Mouse (Mus musculus): Measurements from ENCODE around the gene Prrt3. TPM values are rescaled to one million over a fixed set of nuclear protein-coding genes. Genes with fewer than 3 reads are reported as not detected.
A peak's percentile ranks its signal among the peaks of the same experiment; 100 is the strongest.

The Prrt3 gene
- not detected in 2 replicates for total RNA-seq (2015; ENCODE audit: low replicate concordance)
- total RNA-seq (2017; ENCODE audit: low replicate concordance), result not detected in 2 replicates

DNA sequence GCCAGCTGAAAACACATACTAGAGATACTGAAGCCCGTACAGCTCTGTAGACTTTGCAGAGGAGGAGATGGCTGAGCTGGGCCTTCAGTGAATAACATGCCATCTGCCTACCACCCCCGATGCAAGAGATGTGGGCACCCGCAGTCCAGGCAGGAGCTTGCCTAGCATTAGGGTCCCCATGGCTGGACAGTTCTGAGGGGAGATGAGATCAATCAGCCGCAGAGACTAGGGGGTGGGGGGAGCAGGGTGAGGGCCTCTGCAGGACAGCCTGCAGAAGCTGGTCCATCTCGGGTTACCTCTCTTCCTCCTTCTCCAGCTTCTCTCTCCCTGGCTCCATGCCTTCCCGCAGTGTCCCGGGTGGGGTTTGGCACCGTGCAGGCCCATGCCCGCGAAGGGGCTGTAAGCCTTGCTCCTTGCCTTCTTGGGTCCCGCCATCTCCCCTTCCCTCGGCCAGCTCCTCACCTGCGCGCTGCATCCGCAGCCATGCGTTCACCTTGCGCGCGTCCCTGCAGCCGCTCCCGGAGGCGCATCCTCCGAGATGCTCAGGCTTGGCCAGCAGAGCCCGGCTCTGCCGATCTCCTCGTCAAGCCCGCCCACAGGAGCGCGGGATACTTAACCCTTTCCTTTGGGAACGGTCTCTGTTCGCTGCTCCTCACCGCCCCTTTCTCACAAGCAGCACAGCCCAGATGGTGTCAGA is at the start of gene Prrt3:
Gene Prrt3, minus strand, starts transcription at position 544 of the 697 bp plus-strand sequence.
- no peak for ATAC-seq (replicated peaks; ENCODE audit: low FRiP score, poor library complexity, severe bottlenecking)

DNA sequence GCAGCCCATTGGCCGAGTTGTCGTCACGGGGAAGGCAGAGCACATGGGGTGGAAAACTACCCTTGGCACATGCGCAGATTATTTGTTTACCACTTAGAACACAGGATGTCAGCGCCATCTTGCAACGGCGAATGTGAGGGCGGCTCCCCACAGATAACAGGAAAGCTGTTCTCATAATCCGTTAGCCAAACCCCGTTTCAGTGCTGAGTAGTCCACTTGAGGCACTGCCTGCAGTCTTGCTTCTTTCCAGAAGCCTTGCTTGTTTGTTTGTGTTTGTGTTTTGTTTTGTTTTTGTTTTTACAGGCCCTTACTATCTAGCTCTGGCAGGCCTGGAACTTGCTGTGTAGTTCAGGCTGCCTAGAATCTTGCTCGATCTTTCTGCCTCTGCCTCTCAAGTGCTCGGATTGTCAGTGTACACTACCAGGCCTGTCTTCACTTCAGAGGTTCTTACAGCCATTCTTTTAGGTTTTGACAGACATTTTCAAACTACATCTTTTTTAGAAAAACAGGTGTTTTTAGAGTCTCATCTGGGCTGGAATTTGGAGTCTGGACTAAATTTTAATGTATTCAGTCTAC is 42.3 kb upstream of the Prrt3 start:
- ATAC-seq (replicated peaks; ENCODE audit: low FRiP score, poor library complexity, severe bottlenecking), result peak; percentile 82

DNA sequence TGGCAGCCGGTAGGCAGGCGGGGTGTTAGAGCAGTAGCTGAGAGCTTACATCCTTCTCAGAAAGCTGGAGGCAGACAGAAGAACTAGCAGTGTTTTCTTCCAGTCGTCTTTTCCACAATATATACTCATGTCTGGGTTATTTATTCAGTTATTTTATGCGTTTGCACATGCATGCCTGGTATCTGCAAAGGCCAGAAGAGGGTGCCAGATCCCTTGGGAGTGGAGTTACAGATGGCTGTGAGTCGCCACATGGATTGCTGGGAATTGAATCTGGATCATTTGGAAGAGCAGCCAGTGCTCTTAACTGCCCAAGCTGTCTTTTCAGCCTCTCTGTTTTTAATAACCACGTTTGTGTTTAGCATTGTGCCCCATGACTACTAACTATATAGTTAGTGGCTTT is 39.9 kb upstream of the Prrt3 start:
- no peak for ATAC-seq (replicated peaks; ENCODE audit: low FRiP score, poor library complexity, severe bottlenecking)

DNA sequence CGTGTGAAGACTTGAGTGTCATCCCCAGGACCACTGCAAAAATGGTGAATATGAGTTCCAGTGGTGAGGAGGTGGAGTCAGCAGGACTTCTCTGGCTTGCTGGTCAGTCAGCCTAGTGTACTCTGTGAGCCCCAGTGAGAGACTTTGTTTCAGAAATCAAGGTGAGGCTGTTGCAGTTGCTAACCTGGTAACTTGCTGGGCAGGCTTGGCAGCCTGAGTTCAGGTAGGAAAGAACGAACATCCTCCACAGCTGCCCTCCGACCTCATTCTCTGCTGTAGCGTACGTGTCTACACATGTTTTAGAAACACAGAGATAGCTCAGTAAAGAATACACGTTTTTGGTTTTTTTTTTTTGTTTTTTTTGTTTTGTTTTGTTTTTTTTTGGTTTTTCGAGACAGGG is 33.2 kb upstream of the Prrt3 start:
- ATAC-seq (replicated peaks; ENCODE audit: low FRiP score, poor library complexity, severe bottlenecking), result no peak

DNA sequence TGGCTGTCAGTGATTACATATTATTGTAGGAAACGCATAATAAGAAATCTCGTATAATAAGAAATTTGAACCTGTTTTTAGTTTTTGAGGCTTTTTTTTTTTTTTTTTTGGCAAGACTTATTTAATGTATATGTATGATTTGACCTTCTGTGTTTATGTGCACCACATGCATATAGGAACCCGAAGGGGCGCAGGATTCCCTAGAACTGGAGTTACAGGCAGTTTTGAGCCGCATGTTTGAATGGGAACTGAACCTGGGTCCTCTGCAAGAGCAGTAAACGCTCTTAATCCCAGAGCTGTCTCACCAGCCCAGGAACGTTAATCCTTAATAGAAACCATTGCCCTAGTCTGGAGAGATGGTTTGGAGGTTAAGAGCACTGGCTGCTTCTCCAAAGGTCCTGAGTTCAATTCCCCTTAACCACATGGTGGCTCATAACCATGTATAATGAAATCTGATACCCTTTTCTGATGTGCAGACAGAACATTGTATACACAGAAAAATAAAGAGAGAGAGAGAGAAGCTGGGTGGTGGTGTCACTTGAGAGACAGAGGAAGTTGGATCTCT is 30.2 kb upstream of the Prrt3 start:
- ATAC-seq (replicated peaks; ENCODE audit: low FRiP score, poor library complexity, severe bottlenecking), result 0 out of 2 replicates have a peak, but pooled peaks have one; percentile 27

DNA sequence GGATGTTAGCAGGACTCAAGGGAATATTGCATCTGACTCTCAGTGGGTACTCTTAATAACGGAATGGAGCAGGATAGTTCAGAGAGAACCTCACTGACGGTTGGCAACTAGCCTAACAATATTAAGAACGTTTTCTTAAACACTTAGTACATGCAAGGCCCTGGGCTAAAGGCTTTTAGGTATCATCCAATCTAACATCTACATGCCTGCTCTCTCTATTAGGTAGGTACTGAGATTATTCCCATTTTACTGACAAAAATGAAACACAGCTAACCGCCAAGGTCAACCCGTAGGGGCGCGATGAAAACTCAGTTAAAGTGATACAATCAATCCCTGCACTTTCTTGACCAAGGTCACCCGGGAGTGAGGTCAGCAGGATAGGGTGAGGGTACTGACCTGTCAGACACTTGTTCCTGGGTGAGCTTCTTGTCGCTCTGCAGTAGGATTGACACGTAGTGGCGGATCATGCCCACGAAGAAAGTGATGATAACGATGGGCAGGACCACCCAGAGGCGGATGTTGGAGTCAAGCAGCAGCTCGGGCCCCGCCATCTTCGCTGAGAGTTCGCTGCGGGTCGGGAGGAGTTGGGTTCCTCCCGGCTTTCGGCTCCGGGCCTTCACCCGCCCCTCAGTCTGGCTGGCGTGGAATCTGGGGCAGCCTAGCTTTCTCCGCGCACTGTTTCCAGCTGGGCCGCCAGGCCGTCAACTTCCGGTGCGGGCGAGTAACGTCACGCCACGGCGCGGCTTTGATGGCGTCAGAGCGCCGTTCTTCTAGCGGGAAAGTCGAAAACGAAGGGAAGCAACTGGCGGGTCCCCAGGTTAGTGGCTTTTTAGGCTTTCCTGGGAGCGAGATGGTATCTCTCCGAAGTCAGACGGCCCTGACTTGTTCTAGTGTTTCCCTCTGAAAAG is 29.5 kb upstream of the Prrt3 start, which contains the start of the genes Emc3 and Fancd2:
Gene Emc3, minus strand, starts transcription at position 721 of the 908 bp plus-strand sequence.
Gene Fancd2, plus strand, starts transcription at position 751 of the 908 bp plus-strand sequence.
- ATAC-seq (replicated peaks; ENCODE audit: low FRiP score, poor library complexity, severe bottlenecking), result peak; percentile 90

DNA sequence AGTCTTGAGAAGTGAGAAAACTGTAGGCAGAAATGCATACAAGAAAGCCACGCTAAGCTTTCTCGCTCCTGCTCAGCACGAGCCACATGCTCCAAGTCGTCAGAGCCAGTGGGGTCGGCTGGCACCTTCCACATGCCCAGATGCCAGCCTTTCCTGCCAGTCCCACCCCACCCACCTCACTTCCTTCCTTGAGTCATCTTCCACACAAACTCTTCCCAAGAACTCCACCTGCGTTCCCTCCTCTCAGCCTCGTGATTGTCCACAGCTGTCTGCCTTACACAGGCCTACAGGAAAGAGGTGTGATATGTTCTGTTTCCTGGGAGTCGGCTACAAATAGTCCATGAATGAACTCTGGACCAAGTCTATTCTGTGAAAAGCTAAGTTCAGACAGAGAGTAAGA is 21.7 kb upstream of the Prrt3 start:
- no peak for ATAC-seq (replicated peaks; ENCODE audit: low FRiP score, poor library complexity, severe bottlenecking)

DNA sequence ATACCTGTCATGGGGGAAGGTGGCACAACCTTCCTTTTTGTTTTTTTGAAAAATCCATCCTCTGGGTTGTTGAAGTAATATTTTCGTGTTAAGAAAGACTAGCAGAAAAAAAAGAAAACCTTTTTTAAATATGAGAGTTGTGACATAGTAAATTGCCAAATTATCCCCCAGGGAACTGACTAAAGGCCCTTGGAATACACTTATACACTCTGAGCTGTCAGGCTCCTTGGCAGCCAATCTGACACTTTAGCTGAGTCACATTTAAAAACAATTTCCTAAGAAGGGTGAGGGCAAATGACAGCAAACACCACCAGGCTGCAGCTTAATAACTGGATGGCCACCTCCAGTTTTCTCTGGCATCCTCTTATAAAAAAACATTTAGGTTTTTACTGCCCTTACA is 20.6 kb upstream of the Prrt3 start:
- no peak for ATAC-seq (replicated peaks; ENCODE audit: low FRiP score, poor library complexity, severe bottlenecking)

DNA sequence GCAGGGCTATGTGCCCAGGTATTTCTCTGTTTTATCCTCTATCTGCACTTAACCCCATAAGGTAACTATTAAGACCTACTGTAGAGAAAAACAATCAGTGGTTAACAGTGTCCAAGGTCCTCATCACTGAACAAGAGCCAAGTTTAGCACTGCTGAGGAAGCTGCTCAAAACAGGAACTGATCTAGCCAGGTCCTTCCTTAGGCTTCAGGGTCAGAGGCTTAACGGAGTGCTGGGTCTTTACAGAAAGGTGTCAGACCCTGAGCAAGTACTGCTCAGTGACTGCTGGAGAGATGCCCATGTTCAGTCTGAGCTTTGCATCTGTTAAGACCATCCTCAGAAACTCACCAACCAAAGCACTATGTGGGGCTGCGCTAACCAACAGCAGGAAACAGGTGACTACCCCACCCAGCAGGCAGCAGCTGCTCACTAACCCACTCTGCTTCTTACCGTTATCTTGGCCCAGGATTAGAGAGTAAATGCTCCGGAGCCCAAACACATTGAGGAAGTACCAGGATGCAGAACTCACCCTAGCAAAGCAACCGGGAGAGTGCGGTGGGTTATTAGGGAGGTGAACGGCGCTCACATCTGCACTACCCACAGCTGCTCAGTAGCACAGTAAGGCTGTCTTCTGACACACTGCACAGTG is 15.8 kb upstream of the Prrt3 start:
- no peak for ATAC-seq (replicated peaks; ENCODE audit: low FRiP score, poor library complexity, severe bottlenecking)

DNA sequence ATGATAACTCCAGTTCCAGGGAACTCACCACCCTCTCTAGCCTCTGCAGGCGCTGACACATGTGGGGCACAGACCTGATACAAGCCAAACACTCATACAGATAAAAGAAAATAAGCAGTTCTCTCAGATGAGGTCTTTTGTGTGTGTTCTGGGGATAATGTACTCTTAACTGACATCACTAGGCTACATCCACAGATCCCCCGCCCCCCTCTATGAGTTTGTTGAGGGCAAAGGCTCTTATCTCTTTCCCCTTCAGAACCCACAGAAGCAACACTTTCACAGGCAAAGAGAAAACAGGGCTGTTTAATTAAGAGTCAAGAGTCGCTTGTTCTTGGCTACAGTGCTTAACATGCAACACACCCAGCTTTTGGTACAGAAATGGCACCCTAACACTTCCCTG is 12.9 kb upstream of the Prrt3 start:
- ATAC-seq (replicated peaks; ENCODE audit: low FRiP score, poor library complexity, severe bottlenecking), result no peak

DNA sequence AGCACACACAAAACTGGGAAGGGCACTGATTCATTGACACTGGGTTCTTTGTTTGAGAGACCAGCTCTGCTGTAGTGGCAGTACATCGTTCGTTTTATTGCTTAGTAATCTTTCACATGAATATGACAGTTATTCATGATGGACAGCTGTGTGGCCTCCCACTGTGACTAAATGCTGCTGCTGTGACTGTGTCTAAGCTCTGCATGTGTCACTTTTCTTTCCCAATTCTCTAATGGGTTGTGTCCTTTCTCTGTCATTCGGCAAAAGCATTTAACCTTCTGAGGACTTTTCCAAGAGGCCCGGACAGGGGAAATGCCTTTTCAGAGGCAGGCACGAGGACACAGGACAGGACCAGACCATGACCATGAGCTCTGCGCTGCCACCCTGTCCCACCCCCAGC is 12.2 kb upstream of the Prrt3 start:
- no peak for ATAC-seq (replicated peaks; ENCODE audit: low FRiP score, poor library complexity, severe bottlenecking)

DNA sequence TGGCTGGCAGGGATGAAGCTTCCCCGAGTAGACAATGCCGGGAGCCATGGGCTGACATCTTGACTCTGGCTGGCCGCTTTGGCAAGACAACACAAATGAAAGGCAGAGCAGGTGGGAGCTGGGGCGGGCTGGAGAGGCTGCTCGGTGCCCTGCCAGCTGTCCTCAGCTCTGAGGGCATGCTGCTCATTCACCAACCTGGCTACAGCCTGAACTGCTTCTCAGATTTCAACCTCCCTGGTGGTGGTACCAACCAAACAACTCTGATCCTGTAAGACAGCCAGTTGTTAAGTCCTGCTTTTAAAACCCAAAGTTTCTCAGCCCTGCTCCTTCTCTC is 7.2 kb upstream of the Prrt3 start:
- no peak for ATAC-seq (replicated peaks; ENCODE audit: low FRiP score, poor library complexity, severe bottlenecking)

DNA sequence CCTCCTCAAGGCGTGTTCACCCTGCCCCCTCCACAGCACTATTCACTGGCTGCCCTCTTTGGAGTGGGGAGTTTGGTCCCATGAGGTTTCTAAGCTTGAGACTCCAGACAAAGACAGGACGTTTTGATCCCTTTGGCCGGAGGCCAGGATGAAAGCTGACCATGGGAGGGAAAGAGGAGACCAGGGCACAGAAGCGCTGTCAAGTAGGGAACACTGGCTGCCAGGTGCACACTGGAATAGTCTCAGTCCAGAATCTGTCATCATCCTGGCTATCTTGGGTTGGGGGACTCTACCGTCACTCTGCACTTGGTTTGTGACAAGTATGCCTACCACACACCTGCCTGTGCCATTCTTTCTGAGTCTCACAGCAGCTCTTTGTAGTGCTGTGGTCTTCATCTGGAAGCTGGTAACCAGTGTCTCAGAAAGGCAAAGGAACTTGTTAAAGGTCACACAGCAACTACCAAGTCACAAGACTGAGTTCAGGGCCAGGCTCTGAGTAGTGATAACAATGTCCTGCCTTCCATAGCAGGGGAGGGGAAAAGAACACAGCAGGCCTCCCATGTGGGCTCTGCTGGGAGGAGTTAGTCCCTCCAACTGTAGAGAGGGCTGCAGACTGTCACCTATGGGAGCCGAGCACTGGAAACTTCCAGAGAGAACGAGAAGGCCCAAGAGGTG is 6.7 kb upstream of the Prrt3 start:
- no peak for ATAC-seq (replicated peaks; ENCODE audit: low FRiP score, poor library complexity, severe bottlenecking)

DNA sequence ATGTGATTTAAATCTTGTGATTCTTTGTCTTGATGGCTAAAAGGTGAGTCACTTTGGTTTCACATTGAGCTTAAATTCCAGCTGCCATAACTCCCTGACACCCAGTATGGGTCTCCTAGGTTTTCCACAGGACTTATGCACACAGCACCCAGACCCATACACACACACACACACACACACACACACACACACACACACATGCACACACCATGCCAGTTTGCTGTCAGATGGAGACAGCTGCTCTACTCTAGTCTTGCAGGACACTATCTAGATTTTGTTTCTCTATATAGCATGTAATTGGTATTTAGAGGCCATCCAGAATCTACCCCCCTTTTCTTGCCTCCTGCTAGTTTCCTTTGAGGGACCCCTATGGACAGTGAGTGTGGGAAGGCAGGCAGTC is 5.4 kb upstream of the Prrt3 start:
- ATAC-seq (replicated peaks; ENCODE audit: low FRiP score, poor library complexity, severe bottlenecking), result no peak

DNA sequence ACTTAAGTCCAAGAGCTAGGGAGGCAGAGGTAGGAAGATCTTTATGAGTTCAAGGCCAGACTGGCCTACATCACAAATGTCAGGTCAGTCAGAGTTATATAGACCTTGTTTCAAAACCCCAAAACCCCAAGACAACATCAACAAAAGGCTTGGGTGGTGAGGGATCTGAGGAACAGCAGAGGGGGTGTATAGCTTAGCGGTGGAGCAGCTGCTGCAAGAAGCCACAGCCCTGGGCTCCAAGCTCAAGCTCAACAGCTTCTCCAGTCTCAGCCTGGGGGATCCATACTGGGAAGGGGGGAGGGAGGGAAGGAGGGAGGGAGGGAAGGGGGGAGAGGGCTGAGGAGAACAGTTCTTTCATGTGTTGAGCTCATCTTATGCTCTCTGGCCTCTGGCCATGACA is 4.0 kb upstream of the Prrt3 start:
- ATAC-seq (replicated peaks; ENCODE audit: low FRiP score, poor library complexity, severe bottlenecking), result no peak

DNA sequence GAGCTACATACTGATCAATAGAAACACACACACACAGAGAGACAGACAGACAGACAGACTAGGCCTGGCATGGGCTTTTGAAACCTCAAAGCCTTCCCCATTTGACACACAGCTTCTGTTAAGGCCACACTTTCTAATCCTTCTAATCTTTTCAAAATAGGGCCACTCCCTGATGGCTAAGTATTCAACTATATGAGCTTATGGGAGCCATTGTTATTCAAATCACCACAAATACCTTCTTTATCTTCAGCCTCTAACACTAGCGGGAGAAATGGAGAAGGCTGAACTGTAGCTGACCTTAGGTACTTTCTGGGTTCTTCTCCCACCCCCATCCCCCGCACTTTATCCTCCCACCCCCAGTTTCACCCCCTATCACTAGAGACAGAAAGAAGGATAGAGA is 1.1 kb upstream of the Prrt3 start:
- ATAC-seq (replicated peaks; ENCODE audit: low FRiP score, poor library complexity, severe bottlenecking), result no peak

DNA sequence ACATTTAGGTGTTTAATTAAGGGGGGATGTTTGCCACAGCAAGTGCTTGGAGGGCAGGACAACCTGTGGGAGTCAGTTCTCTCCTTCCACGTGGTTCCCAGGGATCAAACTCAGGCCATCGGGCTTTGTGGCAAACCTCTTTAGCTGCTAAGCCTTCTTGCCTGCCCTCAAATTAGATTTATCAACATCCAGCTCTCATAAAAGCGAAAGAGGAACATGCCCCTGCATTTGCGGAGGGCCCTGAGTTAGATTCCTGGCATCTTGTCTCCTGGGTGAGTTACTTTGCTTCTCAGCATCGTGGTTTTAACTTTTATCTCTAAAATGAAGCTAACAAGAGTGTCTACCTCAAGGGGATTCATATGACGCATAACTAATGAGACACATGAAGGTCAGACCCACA is 2.4 kb downstream of the Prrt3 start:
- ATAC-seq (replicated peaks; ENCODE audit: low FRiP score, poor library complexity, severe bottlenecking), result no peak

DNA sequence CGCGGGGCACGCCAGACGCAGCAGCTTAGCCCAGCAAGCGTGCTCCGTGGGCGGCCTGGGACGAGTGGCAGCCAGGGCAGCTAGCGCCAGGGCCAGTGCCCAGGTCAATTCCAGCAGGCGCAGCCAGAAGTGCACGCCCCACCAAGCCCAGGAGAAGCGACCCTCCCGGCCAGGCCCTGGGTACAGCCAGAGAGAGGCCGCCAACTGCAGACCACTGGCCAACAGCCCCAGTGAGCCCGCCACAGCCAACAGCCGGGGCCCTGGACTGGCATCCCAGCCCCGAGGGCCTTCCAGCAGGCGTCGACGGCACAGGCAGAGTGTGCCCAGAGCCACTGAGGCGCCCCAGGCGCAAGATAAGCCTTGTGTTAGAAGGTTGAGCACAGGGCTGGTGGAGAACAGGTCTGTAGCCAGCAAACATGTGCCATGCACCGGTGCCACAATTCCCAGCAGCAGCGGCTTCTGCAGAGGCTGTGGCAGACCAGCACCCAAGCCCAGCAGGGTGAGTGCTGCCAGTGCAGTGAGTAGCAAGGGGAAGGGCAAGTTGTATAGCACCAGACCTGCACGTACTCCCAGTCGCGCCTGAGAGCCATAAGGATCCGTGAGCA is 6.6 kb downstream of the Prrt3 start:
- no peak for ATAC-seq (replicated peaks; ENCODE audit: low FRiP score, poor library complexity, severe bottlenecking)

DNA sequence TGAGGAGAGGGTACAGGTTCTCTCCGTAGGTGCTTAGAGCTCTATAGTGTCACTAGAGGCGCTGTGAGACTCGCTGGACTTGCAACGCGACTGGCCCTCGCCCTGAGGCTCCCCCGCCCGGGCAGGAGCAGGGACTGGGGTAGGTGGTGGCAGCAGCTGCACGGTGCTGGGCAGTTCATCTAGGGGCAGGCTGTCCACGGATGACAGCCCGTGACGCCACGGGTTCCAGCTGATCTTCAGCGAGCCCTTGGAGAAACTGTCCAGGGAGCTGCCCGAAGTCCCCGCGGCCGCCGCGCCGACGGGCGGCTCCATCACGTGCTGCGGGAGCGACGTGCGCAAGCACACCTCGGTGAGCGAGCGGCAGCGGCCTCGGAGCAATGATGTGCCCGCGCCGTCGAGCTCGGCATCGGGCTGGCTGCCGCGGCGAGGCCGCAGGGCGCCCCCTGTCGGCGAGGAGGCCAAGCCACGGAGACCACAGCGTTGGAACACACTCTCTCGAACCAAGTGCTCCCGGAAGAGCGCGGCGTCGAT is 7.4 kb downstream of the Prrt3 start:
- peak; percentile 74 for ATAC-seq (replicated peaks; ENCODE audit: low FRiP score, poor library complexity, severe bottlenecking)
